Mouse (Mus musculus): ENCODE data around the gene Spdye4b. TPM values are rescaled to one million over a fixed set of nuclear protein-coding genes. Genes with fewer than 3 reads are reported as not detected.

The Spdye4b gene
- polyA plus RNA-seq, 1 experiment: not detected

DNA sequence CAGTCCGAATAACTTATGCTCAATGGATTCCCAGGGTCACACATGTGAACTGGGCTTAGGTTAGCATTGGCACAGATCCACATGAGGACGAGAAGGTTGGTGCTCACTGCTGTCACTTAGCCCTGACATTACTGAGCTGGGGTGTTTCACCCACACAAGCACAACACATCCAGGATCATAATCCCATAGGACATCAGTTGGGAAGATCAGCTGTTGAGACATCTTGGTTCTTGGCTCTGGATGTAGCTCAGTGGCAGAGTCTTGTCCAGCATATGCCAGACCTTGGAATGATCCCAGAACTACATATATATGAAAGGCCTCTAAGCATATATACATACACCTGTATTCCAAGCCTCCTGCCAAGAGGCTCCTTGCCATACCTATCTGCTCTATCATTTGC, 14.3 kb downstream of the Spdye4b start:
- WGBS: 69% methylated on average over 2 of the region's 2 CpGs
- Histone ChIP-seq H3K27ac (ENCODE audit: control insufficient read depth, insufficient read depth, low read depth, low read length, poor library complexity) (no peak overlapping the region), H3K4me3 (replicated peaks; ENCODE audit: control insufficient read depth, low read depth, low read length) (no peak overlapping the region), H3K4me1 (ENCODE audit: control insufficient read depth, insufficient read depth, low read length) (no peaks in the 10 kb centered on the region)
- no peak for TF ChIP-seq CTCF (IDR thresholded peaks at IDR 0.05; ENCODE audit: control insufficient read depth, insufficient read depth, low read length)

DNA sequence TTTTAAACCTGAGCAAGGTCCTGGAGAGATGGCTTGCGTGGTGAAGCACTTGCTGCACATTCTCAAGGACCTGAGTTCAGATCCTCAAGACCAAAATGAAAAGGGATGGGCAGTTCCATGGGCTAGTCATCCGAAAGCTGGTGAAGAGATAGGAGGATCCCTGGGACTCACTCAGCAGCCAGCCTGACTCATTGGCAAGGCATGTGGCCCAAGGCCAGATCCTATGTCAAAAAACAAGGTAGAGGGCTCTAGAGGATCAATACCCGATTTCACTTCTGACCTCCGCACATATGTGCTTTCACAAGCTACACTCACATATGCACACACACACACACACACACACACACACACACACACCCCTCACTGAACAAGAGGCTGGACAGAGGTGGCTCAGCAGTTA, 15.7 kb downstream of the Spdye4b start:
- H3K4me1 ChIP-seq (ENCODE audit: control insufficient read depth, insufficient read depth, low read length): no peaks in the 10 kb centered on the region
- 78% methylated on average over 4 of the region's 4 CpGs for WGBS
- H3K4me3 ChIP-seq (replicated peaks; ENCODE audit: control insufficient read depth, low read depth, low read length): no peak overlapping the region
- TF ChIP-seq CTCF (IDR thresholded peaks at IDR 0.05; ENCODE audit: control insufficient read depth, insufficient read depth, low read length) (no peak), POLR2A (IDR thresholded peaks at IDR 0.05; ENCODE audit: borderline replicate concordance, control insufficient read depth, low read depth, low read length) (no peak)
- no peak overlapping the region for H3K27ac ChIP-seq (ENCODE audit: control insufficient read depth, insufficient read depth, low read depth, low read length, poor library complexity)

DNA sequence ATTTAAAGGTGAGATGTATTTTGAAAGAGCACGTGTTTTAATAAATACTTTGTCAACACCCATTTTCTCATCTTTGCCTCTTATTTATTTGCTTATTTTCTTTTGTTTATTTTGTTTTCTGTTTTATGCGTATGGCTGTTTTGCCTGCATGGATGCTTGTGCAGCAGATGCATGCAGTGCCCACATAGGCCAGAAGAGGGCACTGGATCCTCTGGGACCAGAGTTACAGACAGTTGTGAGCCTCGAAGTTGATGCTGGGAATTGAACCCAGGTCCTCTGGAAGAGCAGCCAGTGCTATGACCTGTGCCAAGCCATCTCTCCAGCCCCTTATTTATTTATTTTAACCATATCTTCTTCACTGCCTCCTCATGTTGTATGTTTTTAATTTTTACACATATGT, 24.2 kb downstream of the Spdye4b start:
- peak; percentile 38 for TF ChIP-seq CTCF (IDR thresholded peaks at IDR 0.05; ENCODE audit: control insufficient read depth, insufficient read depth, low read length)
- TF ChIP-seq POLR2A (IDR thresholded peaks at IDR 0.05; ENCODE audit: borderline replicate concordance, control insufficient read depth, low read depth, low read length): no peak
- H3K4me3 ChIP-seq (replicated peaks; ENCODE audit: control insufficient read depth, low read depth, low read length): no peak overlapping the region
- 74% methylated on average over 3 of the region's 3 CpGs for WGBS
- no peaks in the 10 kb centered on the region for H3K4me1 ChIP-seq (ENCODE audit: control insufficient read depth, insufficient read depth, low read length)
- H3K27ac ChIP-seq (ENCODE audit: control insufficient read depth, insufficient read depth, low read depth, low read length, poor library complexity): no peak overlapping the region

DNA sequence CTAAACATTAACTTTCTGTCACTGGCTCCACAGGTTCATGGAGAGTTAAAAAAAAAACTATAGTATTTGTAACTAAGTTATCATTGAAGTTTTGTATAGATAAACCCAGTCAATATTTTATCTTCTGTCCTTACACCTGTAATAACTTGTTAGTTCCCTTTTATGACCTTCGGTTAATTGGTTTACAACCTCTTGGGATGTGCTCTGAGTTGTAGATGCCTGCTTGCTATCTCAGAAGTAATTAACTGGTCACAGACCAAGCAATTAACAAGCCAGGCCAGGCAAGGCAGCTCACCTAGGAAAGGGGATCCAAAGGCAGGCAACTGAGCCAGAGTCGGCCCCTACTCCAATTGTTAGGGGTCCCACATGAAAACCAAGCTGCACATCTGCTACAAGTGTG, 33.0 kb downstream of the Spdye4b start:
- TF ChIP-seq POLR2A (IDR thresholded peaks at IDR 0.05; ENCODE audit: borderline replicate concordance, control insufficient read depth, low read depth, low read length) (no peak), CTCF (IDR thresholded peaks at IDR 0.05; ENCODE audit: control insufficient read depth, insufficient read depth, low read length) (no peak)
- H3K27ac ChIP-seq (ENCODE audit: control insufficient read depth, insufficient read depth, low read depth, low read length, poor library complexity): no peak overlapping the region
- 64% methylated on average over 2 of the region's 2 CpGs for WGBS
- no peaks in the 10 kb centered on the region for H3K4me1 ChIP-seq (ENCODE audit: control insufficient read depth, insufficient read depth, low read length)
- H3K4me3 ChIP-seq (replicated peaks; ENCODE audit: control insufficient read depth, low read depth, low read length): no peak overlapping the region

DNA sequence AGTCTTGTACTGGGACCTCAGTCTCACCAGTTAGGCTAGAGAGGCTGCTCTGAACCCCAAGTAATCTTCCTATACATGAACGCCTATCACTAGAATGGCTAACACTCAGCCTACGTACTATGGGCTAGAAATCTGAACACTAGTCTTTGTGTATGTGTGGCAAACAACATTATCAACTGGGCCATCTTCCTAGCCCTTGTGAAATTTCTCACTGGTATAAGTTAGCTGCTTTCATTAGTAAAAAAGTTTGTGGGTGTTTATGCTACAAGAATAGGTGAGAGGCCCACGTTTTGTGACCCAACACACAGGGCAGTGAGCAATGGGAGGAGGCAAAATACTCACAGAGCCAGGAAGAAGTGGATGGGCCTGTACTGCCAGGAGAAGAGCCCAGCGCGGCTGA, 40.2 kb downstream of the Spdye4b start:
- H3K4me3 ChIP-seq (replicated peaks; ENCODE audit: control insufficient read depth, low read depth, low read length): no peak overlapping the region
- no peak overlapping the region for H3K27ac ChIP-seq (ENCODE audit: control insufficient read depth, insufficient read depth, low read depth, low read length, poor library complexity)
- 75% methylated on average over 5 of the region's 5 CpGs for WGBS
- no peaks in the 10 kb centered on the region for H3K4me1 ChIP-seq (ENCODE audit: control insufficient read depth, insufficient read depth, low read length)
- TF ChIP-seq POLR2A (IDR thresholded peaks at IDR 0.05; ENCODE audit: borderline replicate concordance, control insufficient read depth, low read depth, low read length) (no peak), CTCF (IDR thresholded peaks at IDR 0.05; ENCODE audit: control insufficient read depth, insufficient read depth, low read length) (no peak)

DNA sequence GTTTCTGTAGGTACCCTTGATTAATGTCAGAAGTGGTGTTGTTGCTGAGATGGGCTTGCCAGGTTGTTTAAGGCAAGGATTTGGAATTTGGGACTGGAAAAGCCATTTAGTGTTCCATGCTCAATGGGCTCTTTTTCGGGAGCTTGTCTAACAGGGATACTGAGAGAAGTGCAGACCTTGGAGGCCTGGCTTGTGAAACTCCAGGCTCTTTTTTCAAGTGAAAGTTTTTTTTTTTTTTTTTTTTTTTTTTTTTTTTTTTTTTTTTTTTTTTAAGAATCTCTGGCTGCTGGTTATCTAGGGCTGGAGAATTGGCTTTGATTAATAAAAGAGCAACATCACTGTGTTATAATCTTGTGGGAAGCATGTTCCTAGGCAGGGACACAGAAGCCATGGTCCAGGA, 41.5 kb downstream of the Spdye4b start:
- 71% methylated on average over 1 of the region's 1 CpGs for WGBS
- no peak overlapping the region for H3K27ac ChIP-seq (ENCODE audit: control insufficient read depth, insufficient read depth, low read depth, low read length, poor library complexity)
- no peak for TF ChIP-seq CTCF (IDR thresholded peaks at IDR 0.05; ENCODE audit: control insufficient read depth, insufficient read depth, low read length)
- TF ChIP-seq POLR2A (IDR thresholded peaks at IDR 0.05; ENCODE audit: borderline replicate concordance, control insufficient read depth, low read depth, low read length): no peak
- no peak overlapping the region for H3K4me3 ChIP-seq (replicated peaks; ENCODE audit: control insufficient read depth, low read depth, low read length)
- no peaks in the 10 kb centered on the region for H3K4me1 ChIP-seq (ENCODE audit: control insufficient read depth, insufficient read depth, low read length)

DNA sequence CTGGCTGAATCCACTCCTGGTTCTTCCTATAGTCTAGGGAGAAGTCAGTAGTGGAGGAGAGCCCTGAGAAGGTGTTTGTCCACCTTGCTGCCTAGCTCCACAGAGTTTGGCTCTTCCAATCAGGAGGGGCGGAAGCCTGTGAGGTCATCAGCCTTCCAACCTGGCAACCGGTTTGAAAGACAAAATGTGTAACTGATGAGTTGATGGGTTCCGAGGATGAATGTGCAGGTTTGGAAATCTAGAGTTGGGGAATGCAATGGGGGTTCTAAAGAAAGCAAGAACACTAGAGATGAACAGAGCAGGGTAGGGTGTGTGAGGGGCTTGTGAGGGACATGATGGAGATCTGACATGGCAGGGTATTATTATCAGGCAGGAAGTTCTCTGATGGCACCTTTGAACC, 46.0 kb downstream of the Spdye4b start, which contains the start of gene Spdye4a:
Gene Spdye4a (minus strand): TSS at position 101 of the 400 bp plus-strand sequence.
- WGBS: 74% methylated on average over 3 of the region's 3 CpGs
- H3K27ac ChIP-seq (ENCODE audit: control insufficient read depth, insufficient read depth, low read depth, low read length, poor library complexity): no peak within 1 kb of the TSS
- H3K4me3 ChIP-seq (replicated peaks; ENCODE audit: control insufficient read depth, low read depth, low read length): no peak within 1 kb of the TSS
- H3K4me1 ChIP-seq (ENCODE audit: control insufficient read depth, insufficient read depth, low read length): no peaks in the 10 kb centered on the region
- no peak for TF ChIP-seq POLR2A (IDR thresholded peaks at IDR 0.05; ENCODE audit: borderline replicate concordance, control insufficient read depth, low read depth, low read length)
- no peak for TF ChIP-seq CTCF (IDR thresholded peaks at IDR 0.05; ENCODE audit: control insufficient read depth, insufficient read depth, low read length)

DNA sequence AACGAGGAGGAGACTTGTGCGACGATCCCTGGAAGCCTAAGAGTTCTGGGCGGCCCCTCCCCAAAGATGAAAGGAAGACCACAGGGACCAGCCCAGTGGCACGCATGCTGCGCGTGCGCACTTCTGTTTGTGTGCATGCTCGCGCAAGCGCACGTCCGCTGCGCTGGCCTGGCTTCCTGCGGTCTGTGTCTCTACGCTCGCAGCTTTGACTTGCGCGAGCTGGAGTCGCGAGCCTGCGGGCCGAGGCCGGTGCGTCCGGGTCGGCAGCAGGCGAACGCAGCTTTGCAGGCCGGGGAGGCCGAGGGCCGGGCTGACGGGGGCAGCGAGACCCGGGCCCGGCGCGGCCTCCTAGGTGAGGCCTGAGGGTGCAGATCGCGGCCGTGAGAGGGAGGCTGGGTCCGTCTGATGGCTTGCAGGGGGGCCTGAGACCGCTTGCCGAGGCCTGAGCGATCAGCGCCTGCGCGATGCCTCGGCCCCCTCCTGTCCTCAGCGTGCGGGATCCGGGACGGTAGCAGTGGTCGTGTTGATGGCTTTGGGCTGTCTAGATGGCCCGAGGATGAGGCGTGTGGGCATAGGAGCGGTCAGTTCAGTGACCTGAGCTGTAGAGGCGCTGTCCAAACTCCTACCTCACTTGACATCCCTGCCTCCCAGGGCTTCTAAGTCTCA, 54.3 kb downstream of the Spdye4b start, which contains the start of gene Zfp12:
Gene Zfp12 (plus strand): TSS at position 136 of the 666 bp plus-strand sequence.
- peaks cover 1% of the 10 kb centered on the region; the same call in 1 of the 2 replicates for H3K4me1 ChIP-seq (ENCODE audit: control insufficient read depth, insufficient read depth, low read length)
- H3K27ac ChIP-seq (ENCODE audit: control insufficient read depth, insufficient read depth, low read depth, low read length, poor library complexity): peak within 1 kb of the TSS; percentile 73
- TF ChIP-seq CTCF (IDR thresholded peaks at IDR 0.05; ENCODE audit: control insufficient read depth, insufficient read depth, low read length) (peak; percentile 20; the same call in 1 of the 2 replicates), POLR2A (IDR thresholded peaks at IDR 0.05; ENCODE audit: borderline replicate concordance, control insufficient read depth, low read depth, low read length) (peak; percentile 71; the same call in 1 of the 2 replicates)
- H3K4me3 ChIP-seq (replicated peaks; ENCODE audit: control insufficient read depth, low read depth, low read length): peak within 1 kb of the TSS; percentile 89
- WGBS: under 1% methylated on average over 58 of the region's 58 CpGs

Data from bone marrow, adult 2 months (tissue).